Mouse (Mus musculus) left cerebral cortex, adult 9 months (tissue): ENCODE data around the gene Scnm1.
A peak's percentile ranks its signal among the peaks of the same experiment; 100 is the strongest.
"Not testable (repeated sequence)": the region's sequence is repeated elsewhere in the genome, so short reads cannot be mapped to it uniquely, and the experiment has no call there.

Source experiments
- DNase-seq, 2 experiments: peaks; one replicate each; pipeline ENCODE4 v3.0.0; 2022; ENCODE audit warnings: low spot score in 2 of 2

Scnm1 gene

GRCm38 (mm10) chr3:95147924-95148323 is 14.1 kb upstream of the Scnm1 start:
- no peak for DNase-seq

DNA sequence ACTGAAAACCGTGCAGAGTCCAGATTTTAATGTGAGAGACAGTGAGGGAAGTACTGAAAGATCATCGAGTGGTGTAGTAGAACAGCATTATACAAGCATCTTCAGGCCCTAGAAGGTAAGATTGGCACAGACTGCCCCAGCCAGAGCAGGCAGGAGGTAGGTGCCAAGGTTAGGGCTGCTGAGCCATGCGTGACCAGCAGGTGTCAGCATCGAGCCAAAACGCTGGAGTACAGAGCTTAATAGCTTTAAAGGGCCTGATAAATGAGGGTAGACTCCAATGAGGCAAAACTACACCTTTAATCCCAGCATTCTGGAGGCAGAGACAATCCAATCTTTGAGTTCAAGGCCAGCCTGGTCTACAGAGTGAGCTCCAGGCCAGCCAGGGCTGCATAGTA is 8.8 kb upstream of the Scnm1 start:
- peak in 1 of 2 experiments; percentile 89 for DNase-seq

DNA sequence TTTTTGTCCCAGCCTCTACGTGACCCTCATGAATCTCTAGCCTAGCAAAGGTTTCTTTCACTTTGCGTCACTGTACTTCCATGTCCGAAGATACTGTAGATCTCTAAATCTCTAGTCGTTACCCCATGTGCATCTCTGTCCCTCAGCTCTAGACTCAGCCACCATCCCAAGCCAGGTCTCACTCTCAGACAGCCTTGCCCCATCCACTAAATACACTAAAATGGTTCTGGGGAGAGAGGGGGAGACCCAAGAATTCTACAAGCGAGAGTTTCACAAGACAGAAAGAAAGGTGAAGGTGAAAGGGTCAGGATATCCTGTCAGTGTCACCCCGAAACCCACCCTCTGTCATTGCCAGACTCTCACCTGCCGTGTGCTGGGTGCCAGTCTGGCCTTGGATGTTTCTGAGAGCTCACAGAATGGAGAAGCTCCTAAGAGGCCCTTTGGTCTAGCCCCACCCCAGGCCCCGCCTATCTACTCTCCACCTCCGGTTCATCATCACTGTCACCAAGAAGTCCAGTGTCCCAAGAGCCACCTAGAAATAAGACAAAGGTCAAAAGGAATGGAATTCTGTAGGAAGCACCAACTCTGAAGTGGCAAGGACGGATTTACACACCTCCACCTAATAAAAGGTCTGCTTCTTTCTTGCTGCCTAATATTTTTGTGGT is 8.3 kb upstream of the Scnm1 start, which contains the start of gene Tnfaip8l2:
TSS of gene Tnfaip8l2 (minus strand) at position 409 of the 665 bp plus-strand sequence.
- no peak for DNase-seq

DNA sequence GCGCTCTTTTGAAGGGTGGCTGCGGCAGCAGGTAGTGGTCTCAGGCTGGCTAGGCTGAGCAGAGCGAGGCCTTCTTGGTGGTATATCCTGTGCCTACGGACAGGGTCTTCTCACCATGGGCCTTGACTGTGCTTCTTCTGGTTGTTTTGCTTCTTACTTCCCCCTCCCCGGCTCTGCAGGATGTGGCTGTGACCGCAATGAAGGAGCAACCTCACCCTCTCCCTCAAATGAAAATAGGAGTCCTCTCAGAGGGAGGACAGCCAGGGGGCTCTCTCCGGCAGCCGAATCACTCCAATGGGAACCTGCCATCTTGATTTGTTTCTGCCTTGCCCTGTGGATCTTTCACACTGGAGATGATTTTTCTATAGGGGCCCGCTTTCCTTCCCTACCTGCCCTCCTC is 7.7 kb upstream of the Scnm1 start:
- no peak for DNase-seq

DNA sequence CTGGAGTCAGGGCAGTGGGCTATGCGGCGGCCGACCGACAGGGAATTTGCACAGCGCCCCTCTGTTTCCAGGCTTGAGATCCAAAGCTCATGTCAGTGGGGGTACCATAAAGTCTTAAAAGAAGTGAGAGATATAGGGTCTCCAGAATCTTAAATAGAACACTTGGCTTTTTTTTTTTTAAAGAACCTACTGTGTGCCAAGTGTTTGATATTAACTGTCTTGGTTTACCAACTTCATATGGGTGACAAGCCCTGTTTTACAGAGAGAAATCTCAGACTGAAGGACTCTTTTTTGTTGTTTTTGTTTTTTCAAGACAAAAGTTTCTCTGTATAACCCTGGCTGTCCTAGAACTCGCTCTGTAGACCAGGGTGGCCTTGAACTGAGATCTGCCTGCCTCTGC is 7.0 kb upstream of the Scnm1 start:
- DNase-seq: no peak

GRCm38 (mm10) chr3:95140289-95140595 is 6.4 kb upstream of the Scnm1 start:
- no peak for DNase-seq

- DNase-seq: no peak
Measured at GRCm38 (mm10) chr3:95139586-95140288, 5.9 kb upstream of the Scnm1 start.

GRCm38 (mm10) chr3:95136336-95136735 is 2.5 kb upstream of the Scnm1 start:
- DNase-seq: no peak

DNA sequence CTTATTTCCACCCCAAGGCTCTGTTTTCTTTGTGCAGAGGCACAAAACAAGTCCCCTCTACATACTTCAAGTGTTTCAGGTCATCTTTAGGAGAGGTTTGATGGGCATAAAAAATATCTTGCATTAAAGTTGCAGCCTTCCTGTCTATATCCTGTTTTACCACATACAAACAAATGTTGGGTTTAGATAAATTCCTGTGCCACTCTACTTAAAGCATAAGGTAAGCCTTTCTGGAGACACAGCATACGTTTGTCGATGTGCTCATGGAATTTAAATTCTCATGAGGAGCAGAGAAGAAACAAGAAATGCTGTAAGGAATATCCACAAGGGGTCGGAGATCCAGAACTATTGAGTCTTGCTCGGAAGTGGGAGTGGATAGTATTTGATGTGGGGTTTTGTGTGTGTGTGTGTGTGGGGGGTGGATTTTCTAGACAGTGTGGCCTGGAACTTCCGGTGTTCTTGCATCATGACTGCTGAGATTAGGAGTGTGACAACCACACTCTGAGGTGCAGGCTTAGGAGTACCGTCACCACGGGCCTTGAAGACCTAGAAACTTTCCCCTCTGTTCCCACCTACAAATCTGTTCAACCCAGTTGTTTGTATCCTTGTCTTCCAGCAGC is 1.7 kb upstream of the Scnm1 start:
- no peak for DNase-seq

GRCm38 (mm10) chr3:95135023-95135422 is 1.2 kb upstream of the Scnm1 start:
- peak in 1 of 2 experiments; percentile 49 for DNase-seq

GRCm38 (mm10) chr3:95134133-95134532 is 322 bp upstream of the Scnm1 start:
- not testable (repeated sequence) for DNase-seq

DNA sequence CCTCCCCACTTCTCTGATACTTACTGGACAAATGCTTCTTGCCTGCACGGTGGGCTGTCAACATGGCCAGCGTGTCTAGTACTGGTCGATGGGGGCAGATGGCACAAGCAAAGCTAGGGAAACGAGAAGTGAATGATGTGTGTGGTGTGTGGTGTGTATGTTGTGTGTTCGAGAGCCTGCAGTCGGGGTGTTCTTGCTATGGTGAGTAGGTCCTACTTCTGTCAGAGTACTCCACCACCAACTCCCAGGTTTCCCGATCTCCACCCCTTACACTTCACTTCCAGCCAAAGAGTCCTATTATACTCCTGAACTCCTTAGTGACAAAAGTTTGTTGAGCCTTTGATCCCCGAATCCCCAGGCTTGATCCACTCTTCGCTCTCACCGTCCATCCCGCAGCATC is 635 bp downstream of the Scnm1 start:
- DNase-seq: no peak

DNA sequence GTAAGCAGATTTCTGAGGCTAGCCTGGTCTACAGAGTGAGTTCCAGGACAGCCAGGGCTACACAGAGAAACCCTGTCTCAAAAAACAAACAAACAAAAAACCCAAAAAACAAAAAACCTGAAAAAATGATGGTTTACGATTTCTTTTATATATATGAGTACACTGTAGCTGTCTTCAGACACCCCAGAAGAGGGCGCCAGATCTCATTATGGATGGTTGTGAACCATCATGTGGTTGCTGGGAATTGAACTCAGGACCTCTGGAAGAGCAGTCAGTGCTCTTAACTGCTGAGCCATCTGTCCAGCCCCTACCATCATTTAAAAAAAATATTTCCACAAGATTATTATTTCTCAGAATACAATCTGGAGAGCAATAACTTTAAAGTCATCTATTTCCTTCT is 1.4 kb downstream of the Scnm1 start:
- not testable (repeated sequence) for DNase-seq

- no peak for DNase-seq
Measured at GRCm38 (mm10) chr3:95130081-95130480, 3.7 kb downstream of the Scnm1 start.

DNA sequence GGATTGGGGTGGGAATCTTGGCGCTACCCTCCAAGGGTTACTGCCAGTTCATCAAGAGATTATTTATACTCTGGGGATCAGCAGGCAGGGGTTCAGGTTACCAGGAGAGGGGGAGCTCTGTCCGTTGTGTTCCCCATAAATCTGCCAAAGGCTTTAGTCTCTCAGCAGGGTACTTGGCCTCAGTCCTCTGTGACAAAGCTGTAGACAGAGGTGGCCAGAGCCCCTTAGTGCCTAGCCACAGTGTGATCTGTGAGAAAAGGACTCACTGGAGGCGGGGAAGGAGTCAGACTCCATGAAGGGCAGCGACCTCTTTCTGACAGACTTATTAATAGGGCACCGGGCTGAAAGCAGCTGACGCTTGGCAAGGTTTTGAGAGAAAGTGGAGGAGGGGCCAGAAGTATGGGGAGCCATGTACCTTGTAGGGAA is 4.6 kb downstream of the Scnm1 start:
- no peak for DNase-seq

- no peak for DNase-seq
Measured at GRCm38 (mm10) chr3:95124972-95125371, 8.8 kb downstream of the Scnm1 start.

DNA sequence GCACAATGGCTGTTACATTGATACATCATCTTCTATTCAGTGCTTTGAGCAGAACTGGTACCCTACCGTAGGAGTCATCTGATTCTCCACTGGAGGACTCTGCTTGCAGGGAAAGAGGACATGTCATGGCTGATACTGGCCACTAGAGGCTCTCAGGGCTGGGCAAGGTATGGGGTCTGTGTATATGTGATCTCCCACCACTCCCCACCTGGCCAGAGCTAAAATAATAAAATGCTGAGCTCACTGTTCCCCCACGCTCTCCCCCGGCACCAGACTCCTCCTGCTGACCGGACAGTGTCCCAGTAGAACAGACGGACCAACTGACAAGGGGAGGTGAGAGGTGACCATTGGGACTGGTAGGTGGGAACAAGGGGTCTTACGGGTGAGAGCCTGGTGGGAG is 9.6 kb downstream of the Scnm1 start, which contains the start of gene Tmod4:
TSS of gene Tmod4 (plus strand) at position 231 of the 400 bp plus-strand sequence.
- DNase-seq: no peak

DNA sequence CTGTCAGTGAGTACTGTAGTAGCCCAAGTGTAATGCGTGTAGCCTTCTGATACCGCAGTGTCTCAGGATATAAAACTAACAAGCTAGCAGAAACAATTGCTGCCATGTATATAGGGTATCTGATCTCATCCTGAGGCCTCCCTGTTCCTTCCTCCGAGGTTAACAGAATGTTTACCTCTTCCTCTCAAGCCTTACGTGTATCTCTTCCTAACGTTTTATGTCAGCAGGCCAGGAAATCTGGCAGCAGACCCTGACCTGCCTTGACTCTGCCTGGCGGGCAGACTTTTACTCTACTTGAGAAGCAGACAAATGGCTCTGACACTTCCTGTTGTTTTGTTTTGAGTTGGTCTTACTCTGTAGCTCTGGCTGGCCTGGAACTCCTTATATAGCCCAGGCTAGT is 12.2 kb downstream of the Scnm1 start:
- no peak for DNase-seq

- DNase-seq: no peak
Measured at GRCm38 (mm10) chr3:95117751-95118150, 16.1 kb downstream of the Scnm1 start.

GRCm38 (mm10) chr3:95112760-95113159 is 21.1 kb downstream of the Scnm1 start:
- DNase-seq: no peak

GRCm38 (mm10) chr3:95110911-95111726 is 22.7 kb downstream of the Scnm1 start, which contains the start of gene Vps72:
Gene Vps72, plus strand, starts transcription at chr3:95111022.
- DNase-seq: peak; percentile 73 to 90

- DNase-seq: no peak
Measured at GRCm38 (mm10) chr3:95107898-95108297, 25.9 kb downstream of the Scnm1 start.
